24 mouse cellular contexts compared by ENCODE assay signal in the genomic region with DNA sequence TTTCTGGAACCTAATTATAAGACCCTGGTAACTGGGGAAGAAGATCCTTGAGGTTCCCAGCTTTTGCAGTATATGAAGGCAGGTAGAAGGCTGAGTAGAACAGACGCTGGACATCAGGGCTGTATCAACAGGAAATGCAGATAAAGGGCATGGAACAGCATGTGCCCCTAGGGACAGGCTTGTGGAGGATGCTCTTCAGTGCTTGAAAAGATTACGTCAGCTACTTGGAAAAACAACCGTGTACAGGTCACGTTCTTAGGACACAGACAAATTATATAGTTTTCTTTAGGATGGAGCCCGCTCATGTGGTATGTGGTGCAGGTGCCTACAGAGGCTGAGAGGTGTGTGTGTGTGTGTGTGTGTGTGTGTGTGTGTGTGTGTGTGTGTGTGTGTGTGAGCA.
"Had no signal": no experiment of that assay in that cellular context is flagged by ENCODE, and none has a peak within 500 bp of the region (broad histone marks: within the 10 kb centered on the region; RNA-seq: fewer than 3 reads in every experiment).

No protein-coding gene starts in this region.

- H3K4me3 ChIP-seq: embryonic facial prominence, embryonic 10.5 days; embryonic facial prominence, embryonic 12.5 days; embryonic facial prominence, embryonic 13.5 days; embryonic facial prominence, embryonic 15.5 days; erythroblast, embryonic 14.5 days; forebrain, embryonic 10.5 days; forebrain, embryonic 12.5 days; forebrain, embryonic 13.5 days; forebrain, embryonic 15.5 days; gastrocnemius, adult 2 months had no signal

- H3K27ac ChIP-seq: embryonic facial prominence, embryonic 10.5 days; embryonic facial prominence, embryonic 12.5 days; embryonic facial prominence, embryonic 13.5 days; embryonic facial prominence, embryonic 15.5 days; forebrain, embryonic 10.5 days; forebrain, embryonic 12.5 days; forebrain, embryonic 13.5 days; forebrain, embryonic 15.5 days; gastrocnemius, adult 2 months had no signal

- DNase-seq: cerebellum, adult 8-10 months; cerebellum, adult 9-10 months; cerebellum, adult 9-11 months; cerebellum, postnatal 10 days; cerebellum, postnatal 14 days; cerebellum, postnatal 25 days; cerebellum, postnatal 36 days; embryo, embryonic 11 days; forebrain, postnatal 0 days; gastrocnemius, adult 2 months; gastrocnemius, postnatal 10 days; gastrocnemius, postnatal 14 days; gastrocnemius, postnatal 25 days; gastrocnemius, postnatal 36 days; heart, adult 18-20 months had no signal

- H3K9ac ChIP-seq: embryonic facial prominence, embryonic 12.5 days; embryonic facial prominence, embryonic 13.5 days; embryonic facial prominence, embryonic 15.5 days; forebrain, embryonic 12.5 days; forebrain, embryonic 13.5 days; forebrain, embryonic 15.5 days; forebrain, postnatal 0 days had no signal

- H3K27me3 ChIP-seq: embryonic facial prominence, embryonic 12.5 days; embryonic facial prominence, embryonic 13.5 days; embryonic facial prominence, embryonic 15.5 days; forebrain, embryonic 12.5 days; forebrain, embryonic 13.5 days; forebrain, embryonic 15.5 days had no signal

- H3K4me1 ChIP-seq: embryonic facial prominence, embryonic 10.5 days; embryonic facial prominence, embryonic 12.5 days; embryonic facial prominence, embryonic 13.5 days; embryonic facial prominence, embryonic 15.5 days; forebrain, embryonic 10.5 days; forebrain, embryonic 12.5 days; forebrain, embryonic 13.5 days; forebrain, embryonic 15.5 days had no signal

- H3K9me3 ChIP-seq: embryonic facial prominence, embryonic 10.5 days; embryonic facial prominence, embryonic 12.5 days; embryonic facial prominence, embryonic 13.5 days; embryonic facial prominence, embryonic 15.5 days; forebrain, embryonic 10.5 days; forebrain, embryonic 12.5 days; forebrain, embryonic 13.5 days; forebrain, embryonic 15.5 days had no signal
